Mouse (Mus musculus) embryonic fibroblast, embryonic 13.5 days (primary cell): ENCODE measurements at regions not wholly inside any gene's neighbourhood (a gene's known extent, or its start where the extent isn't known, plus 50 kb on each side); places are given as distances from the start of the nearest gene placed in this dataset.

ENCODE experiments used
- H3K27ac ChIP-seq: 2 replicates; pipeline ENCODE4 v1.5.1; 2012; ENCODE audit warnings: low read length, control low read depth, inconsistent platforms; ENCODE audit not compliant: insufficient read depth
- H3K4me1 ChIP-seq: 2 replicates; pipeline ENCODE4 v1.6.1; 2011; ENCODE audit warnings: low read length; ENCODE audit not compliant: control insufficient read depth, insufficient read depth
- H3K4me3 ChIP-seq: 2 replicates; pipeline ENCODE4 v1.5.1; 2011; ENCODE audit warnings: mild to moderate bottlenecking, control low read depth, low read length; ENCODE audit not compliant: insufficient read depth
- CTCF ChIP-seq: IDR thresholded peaks from 2 replicates; pipeline ENCODE4 v1.5.1; 2011; ENCODE audit warnings: mild to moderate bottlenecking, control low read depth, low read length, moderate library complexity, borderline replicate concordance; ENCODE audit not compliant: insufficient read depth
- POLR2A ChIP-seq: IDR thresholded peaks from 2 replicates; pipeline ENCODE4 v1.6.1; 2011; ENCODE audit warnings: low read depth, mild to moderate bottlenecking, control low read depth, low read length, moderate library complexity

GRCm38 (mm10) chr6:117494971-117495370 lies 326.6 kb downstream of the Cxcl12 start:
- Histone ChIP-seq H3K4me3 (no peak overlapping the region), H3K27ac (peak overlapping the region; percentile 44), H3K4me1 (peaks cover 9% of the 10 kb centered on the region)
- no peak for TF ChIP-seq CTCF
- TF ChIP-seq POLR2A = no peak

DNA sequence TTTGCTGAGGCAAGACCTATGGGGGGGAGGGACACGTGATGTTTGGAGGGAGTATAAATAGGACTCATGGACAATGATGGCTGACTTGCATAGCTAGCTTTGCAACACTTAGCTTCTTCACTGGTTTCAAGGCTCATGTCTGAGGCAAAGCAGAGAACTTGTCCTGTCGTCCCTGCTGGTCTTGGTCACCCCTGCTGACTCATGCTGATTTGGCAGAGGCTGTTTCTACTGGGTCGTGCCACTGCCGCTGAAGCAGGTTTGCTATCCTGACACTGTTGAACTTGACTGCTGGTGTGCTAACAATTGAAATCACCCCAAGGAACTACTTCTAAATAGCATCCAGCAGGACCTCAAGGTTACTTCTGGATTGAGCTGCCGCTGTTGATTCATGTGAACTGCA lies 329.0 kb downstream of the Cxcl12 start:
- Histone ChIP-seq H3K4me3 (no peak overlapping the region), H3K4me1 (peaks cover 9% of the 10 kb centered on the region), H3K27ac (peak overlapping the region; percentile 25; the same call in 1 of the 2 replicates)
- TF ChIP-seq POLR2A (no peak), CTCF (no peak)

- Histone ChIP-seq H3K4me1 (peaks cover 9% of the 10 kb centered on the region), H3K4me3 (no peak overlapping the region), H3K27ac (no peak overlapping the region)
- TF ChIP-seq POLR2A (no peak), CTCF (no peak)
Measured at GRCm38 (mm10) chr6:117497904-117498303, 329.6 kb downstream of the Cxcl12 start.

DNA sequence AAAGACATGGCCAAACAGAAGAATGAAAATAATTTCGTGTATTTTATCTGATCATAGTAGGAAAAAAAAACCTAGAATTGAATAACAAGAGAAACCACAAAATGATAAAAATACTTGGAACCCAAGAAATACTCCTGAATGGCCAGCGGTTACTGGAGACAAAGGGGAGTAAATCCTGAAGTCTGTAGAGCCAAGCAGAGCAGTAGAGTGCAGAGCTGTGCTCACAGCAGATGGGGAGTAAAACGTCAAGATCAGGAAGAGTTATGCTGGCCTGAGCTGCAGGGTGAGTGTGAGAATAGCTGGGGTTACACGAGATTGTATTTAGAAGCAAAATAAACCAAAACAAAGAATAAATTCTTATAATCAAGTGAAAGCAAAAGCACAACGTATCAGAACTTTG lies 334.0 kb downstream of the Cxcl12 start:
- TF ChIP-seq POLR2A = no peak
- no peak for TF ChIP-seq CTCF
- no peak overlapping the region for H3K4me3 ChIP-seq
- no peak overlapping the region for H3K27ac ChIP-seq

GRCm38 (mm10) chr6:117504771-117505170 lies 336.2 kb upstream of the Zfp637 start:
- Histone ChIP-seq H3K4me3 (no peak overlapping the region), H3K4me1 (peaks cover 22% of the 10 kb centered on the region), H3K27ac (peak overlapping the region; percentile 83)
- TF ChIP-seq CTCF (no peak), POLR2A (no peak)

More for the DNA sequence above, 334.0 kb downstream of the Cxcl12 start:
- H3K4me1 ChIP-seq = peaks cover 15% of the 10 kb centered on the region

- Histone ChIP-seq H3K4me3 (no peak overlapping the region), H3K27ac (peak overlapping the region; percentile 83), H3K4me1 (peaks cover 22% of the 10 kb centered on the region)
- no peak for TF ChIP-seq POLR2A
- no peak for TF ChIP-seq CTCF
Measured at GRCm38 (mm10) chr6:117505431-117505830, 335.5 kb upstream of the Zfp637 start.

DNA sequence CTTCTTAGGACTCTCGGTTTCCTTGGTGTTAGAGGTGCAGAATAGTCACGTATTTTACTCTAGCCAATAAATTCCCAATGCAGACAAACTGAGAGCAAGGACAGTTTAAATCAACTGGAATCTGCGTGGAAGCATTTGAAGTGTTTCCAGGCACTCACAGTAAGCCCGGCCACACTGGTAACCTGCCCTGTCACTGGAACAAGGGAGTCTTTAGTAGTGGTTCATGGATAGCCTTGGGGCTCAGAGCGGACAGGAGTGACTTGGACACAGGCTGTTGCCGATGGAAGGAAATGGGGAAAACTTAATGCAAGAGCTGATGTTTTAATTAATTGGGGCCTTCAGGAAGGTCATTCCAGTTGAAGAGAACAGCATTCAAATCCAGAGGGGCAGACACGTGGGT lies 334.4 kb upstream of the Zfp637 start:
- no peak overlapping the region for H3K4me3 ChIP-seq
- H3K27ac ChIP-seq = peak overlapping the region; percentile 80; the same call in 1 of the 2 replicates
- peaks cover 22% of the 10 kb centered on the region for H3K4me1 ChIP-seq
- no peak for TF ChIP-seq POLR2A

- peaks cover 22% of the 10 kb centered on the region for H3K4me1 ChIP-seq
- H3K4me3 ChIP-seq = no peak overlapping the region
- H3K27ac ChIP-seq = 0 out of 2 replicates have a peak overlapping the region, but pooled peaks have one; percentile 46
- TF ChIP-seq POLR2A (no peak), CTCF (no peak)
Measured at GRCm38 (mm10) chr6:117508860-117509259, 332.1 kb upstream of the Zfp637 start.

DNA sequence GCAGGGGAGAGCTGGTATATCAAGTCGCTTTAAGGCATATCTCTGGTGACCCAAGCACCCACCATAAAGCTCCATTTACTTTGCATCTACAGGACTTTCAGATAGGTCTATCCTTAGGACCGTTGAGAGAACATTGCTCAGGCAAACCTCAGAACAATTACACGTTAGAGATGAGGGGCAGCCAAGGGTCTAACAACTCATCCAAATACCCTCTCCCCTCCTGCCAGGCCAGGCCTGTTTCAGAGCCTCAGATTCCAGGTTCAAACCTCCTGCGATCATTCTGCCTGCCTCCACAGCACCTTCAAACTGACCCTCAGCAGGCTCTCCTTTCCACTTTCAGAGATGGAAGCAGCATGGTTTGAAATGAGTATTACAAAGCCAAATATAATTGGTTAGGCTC lies 331.0 kb upstream of the Zfp637 start:
- Histone ChIP-seq H3K4me1 (peaks cover 18% of the 10 kb centered on the region), H3K4me3 (no peak overlapping the region), H3K27ac (no peak overlapping the region)
- TF ChIP-seq POLR2A (no peak), CTCF (no peak)

DNA sequence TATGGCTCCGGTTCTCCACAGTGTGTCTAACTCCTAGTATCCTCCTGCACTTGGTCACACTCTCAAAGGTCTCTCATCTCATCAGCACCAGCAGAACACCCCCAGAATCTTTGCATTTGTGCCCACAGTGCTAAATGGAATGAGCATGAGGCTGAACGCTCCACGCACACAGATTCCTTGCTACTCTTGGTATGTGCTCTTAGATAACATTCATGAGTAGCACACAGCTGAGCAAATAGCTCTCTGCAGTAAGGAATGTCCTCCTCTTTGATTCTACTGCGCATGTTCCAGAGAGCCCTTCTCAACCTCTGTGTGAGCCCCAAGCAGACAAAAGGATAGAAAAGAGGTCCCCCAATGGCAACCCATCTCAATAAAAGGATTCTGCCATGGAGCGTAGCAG lies 326.1 kb upstream of the Zfp637 start:
- H3K4me3 ChIP-seq = no peak overlapping the region
- TF ChIP-seq CTCF (no peak), POLR2A (no peak)
- no peaks in the 10 kb centered on the region; the same call in 1 of the 2 replicates for H3K4me1 ChIP-seq
- no peak overlapping the region for H3K27ac ChIP-seq

GRCm38 (mm10) chr6:117516906-117517305 lies 324.1 kb upstream of the Zfp637 start:
- no peak overlapping the region for H3K27ac ChIP-seq
- H3K4me3 ChIP-seq = no peak overlapping the region
- no peak for TF ChIP-seq POLR2A
- no peak for TF ChIP-seq CTCF
- no peaks in the 10 kb centered on the region; the same call in 1 of the 2 replicates for H3K4me1 ChIP-seq
